Mouse (Mus musculus) urinary bladder, postnatal 36 days (tissue): ENCODE measurements around the gene Pi16.
"Not testable (repeated sequence)": the region's sequence is repeated elsewhere in the genome, so short reads cannot be mapped to it uniquely, and the experiment has no call there.

Experiments used
- DNase-seq, 2 experiments: peaks; one replicate each; pipeline ENCODE4 v3.0.0; 2022; ENCODE audit warnings: low spot score in 2 of 2, mixed read lengths in 1 of 2

Gene Pi16

GRCm38 (mm10) chr17:29330671-29331410, 13.4 kb downstream of the Pi16 start:
- DNase-seq: no peak

- DNase-seq: no peak
Measured at GRCm38 (mm10) chr17:29332186-29332685, 14.8 kb downstream of the Pi16 start.

GRCm38 (mm10) chr17:29336266-29336990, 18.9 kb downstream of the Pi16 start:
- DNase-seq: no peak

- DNase-seq: no peak
Measured at GRCm38 (mm10) chr17:29337979-29338823, 20.7 kb downstream of the Pi16 start.

- no peak for DNase-seq
Measured at GRCm38 (mm10) chr17:29339170-29339768, 21.8 kb downstream of the Pi16 start.

GRCm38 (mm10) chr17:29340406-29341261, 23.2 kb downstream of the Pi16 start:
- DNase-seq: peak in 1 of 2 experiments; percentile 55

- DNase-seq: no peak
Measured at GRCm38 (mm10) chr17:29341591-29342003, 24.1 kb downstream of the Pi16 start.

- no peak for DNase-seq
Measured at GRCm38 (mm10) chr17:29342010-29342910, 24.8 kb downstream of the Pi16 start.

GRCm38 (mm10) chr17:29343241-29343640, 25.8 kb downstream of the Pi16 start:
- DNase-seq: no peak

GRCm38 (mm10) chr17:29345272-29345671, 27.8 kb downstream of the Pi16 start:
- no peak for DNase-seq

- no peak for DNase-seq
Measured at GRCm38 (mm10) chr17:29346496-29347125, 29.1 kb downstream of the Pi16 start.

GRCm38 (mm10) chr17:29347126-29347644, 29.7 kb downstream of the Pi16 start:
- no peak for DNase-seq

GRCm38 (mm10) chr17:29347645-29348256, 30.3 kb downstream of the Pi16 start, which contains the start of gene Mtch1:
TSS of gene Mtch1 (minus strand) at chr17:29347934.
- peak; percentile 100 for DNase-seq

GRCm38 (mm10) chr17:29348996-29349395, 31.5 kb downstream of the Pi16 start:
- DNase-seq: no peak

- not testable (repeated sequence) for DNase-seq
Measured at GRCm38 (mm10) chr17:29351056-29351455, 33.6 kb downstream of the Pi16 start.

- no peak for DNase-seq
Measured at GRCm38 (mm10) chr17:29355461-29355840, 38.0 kb downstream of the Pi16 start.

- DNase-seq: peak in 1 of 2 experiments; percentile 42
Measured at GRCm38 (mm10) chr17:29355841-29356478, 38.5 kb downstream of the Pi16 start.

- peak in 1 of 2 experiments; percentile 64 for DNase-seq
Measured at GRCm38 (mm10) chr17:29356479-29356856, 39.0 kb downstream of the Pi16 start.
